Mouse (Mus musculus): ENCODE measurements around the gene Slc24a4. TPM values are rescaled to one million over a fixed set of nuclear protein-coding genes. Genes with fewer than 3 reads are reported as not detected.
A peak's percentile ranks its signal among the peaks of the same experiment; 100 is the strongest.

Slc24a4 gene
- total RNA-seq (2014; rRNA removed) (not detected in 2 replicates), polyA plus RNA-seq (2012; rRNA removed) (0.11 TPM in 1 of 2 replicates, not detected in the other)

- no peak for DNase-seq (ENCODE audit: extremely low read depth, low read depth, low spot score)
- TF ChIP-seq POLR2A (IDR thresholded peaks at IDR 0.05; ENCODE audit: extremely low read depth, insufficient read depth, low read length) (no peak), CTCF (IDR thresholded peaks at IDR 0.05; ENCODE audit: low read depth, low read length) (no peak)
Measured at GRCm38 (mm10) chr12:102128081-102128790, at the start of gene Slc24a4. Slc24a4 (plus strand) TSS chr12:102128733.

GRCm38 (mm10) chr12:102082648-102083425, 45.7 kb upstream of the Slc24a4 start:
- TF ChIP-seq CTCF (IDR thresholded peaks at IDR 0.05; ENCODE audit: low read depth, low read length) = no peak
- no peak for TF ChIP-seq POLR2A (IDR thresholded peaks at IDR 0.05; ENCODE audit: extremely low read depth, insufficient read depth, low read length)
- WGBS = 86% methylated on average over 13 of the region's 13 CpGs
- Histone ChIP-seq H3K27me3 (ENCODE audit: control insufficient read depth, insufficient read depth, low read length) (no peaks in the 10 kb centered on the region), H3K27ac (replicated peaks; ENCODE audit: insufficient read depth, low read depth, low read length) (no peak overlapping the region), H3K9ac (ENCODE audit: low read depth, low read length) (no peak overlapping the region), H3K79me2 (ENCODE audit: control insufficient read depth, insufficient read depth, low read length) (no peaks in the 10 kb centered on the region), H3K4me3 (ENCODE audit: insufficient read depth, low read depth, low read length) (no peak overlapping the region), H3K4me1 (ENCODE audit: control insufficient read depth, insufficient read depth, low read length) (no peaks in the 10 kb centered on the region), H3K36me3 (ENCODE audit: control insufficient read depth, insufficient read depth, low read length) (no peaks in the 10 kb centered on the region)
- DNase-seq (ENCODE audit: extremely low read depth, low read depth, low spot score) = no peak

More at GRCm38 (mm10) chr12:102128081-102128790, at the start of gene Slc24a4:
- WGBS = 1% methylated on average over 33 of the region's 34 CpGs
- Histone ChIP-seq H3K36me3 (ENCODE audit: control insufficient read depth, insufficient read depth, low read length) (no peaks in the 10 kb centered on the region), H3K4me3 (ENCODE audit: insufficient read depth, low read depth, low read length) (peak within 1 kb of the TSS; percentile 17; the same call in 1 of the 2 replicates), H3K9ac (ENCODE audit: low read depth, low read length) (no peak within 1 kb of the TSS), H3K27ac (replicated peaks; ENCODE audit: insufficient read depth, low read depth, low read length) (no peak within 1 kb of the TSS), H3K27me3 (ENCODE audit: control insufficient read depth, insufficient read depth, low read length) (peaks cover 18% of the 10 kb centered on the region), H3K4me1 (ENCODE audit: control insufficient read depth, insufficient read depth, low read length) (peaks cover 2% of the 10 kb centered on the region; the same call in 1 of the 2 replicates), H3K79me2 (ENCODE audit: control insufficient read depth, insufficient read depth, low read length) (no peaks in the 10 kb centered on the region)

- H3K9ac ChIP-seq (ENCODE audit: low read depth, low read length) = no peak overlapping the region
- H3K27ac ChIP-seq (replicated peaks; ENCODE audit: insufficient read depth, low read depth, low read length) = no peak overlapping the region
- no peaks in the 10 kb centered on the region for H3K36me3 ChIP-seq (ENCODE audit: control insufficient read depth, insufficient read depth, low read length)
- H3K27me3 ChIP-seq (ENCODE audit: control insufficient read depth, insufficient read depth, low read length) = no peaks in the 10 kb centered on the region
- H3K79me2 ChIP-seq (ENCODE audit: control insufficient read depth, insufficient read depth, low read length) = no peaks in the 10 kb centered on the region
- DNase-seq (ENCODE audit: extremely low read depth, low read depth, low spot score) = peak; percentile 74
- H3K4me3 ChIP-seq (ENCODE audit: insufficient read depth, low read depth, low read length) = no peak overlapping the region
- 29% methylated on average over 1 of the region's 1 CpGs for WGBS
- TF ChIP-seq POLR2A (IDR thresholded peaks at IDR 0.05; ENCODE audit: extremely low read depth, insufficient read depth, low read length) (no peak), CTCF (IDR thresholded peaks at IDR 0.05; ENCODE audit: low read depth, low read length) (no peak)
- H3K4me1 ChIP-seq (ENCODE audit: control insufficient read depth, insufficient read depth, low read length) = peaks cover 6% of the 10 kb centered on the region; the same call in 1 of the 2 replicates
Measured at GRCm38 (mm10) chr12:102090535-102090934, 38.0 kb upstream of the Slc24a4 start.

GRCm38 (mm10) chr12:102092342-102093094, 36.0 kb upstream of the Slc24a4 start:
- 87% methylated on average over 15 of the region's 15 CpGs for WGBS

GRCm38 (mm10) chr12:102105990-102106389, 22.5 kb upstream of the Slc24a4 start:
- Histone ChIP-seq H3K79me2 (ENCODE audit: control insufficient read depth, insufficient read depth, low read length) (no peaks in the 10 kb centered on the region), H3K4me1 (ENCODE audit: control insufficient read depth, insufficient read depth, low read length) (no peaks in the 10 kb centered on the region), H3K27ac (replicated peaks; ENCODE audit: insufficient read depth, low read depth, low read length) (no peak overlapping the region), H3K4me3 (ENCODE audit: insufficient read depth, low read depth, low read length) (no peak overlapping the region), H3K36me3 (ENCODE audit: control insufficient read depth, insufficient read depth, low read length) (no peaks in the 10 kb centered on the region), H3K27me3 (ENCODE audit: control insufficient read depth, insufficient read depth, low read length) (no peaks in the 10 kb centered on the region), H3K9ac (ENCODE audit: low read depth, low read length) (no peak overlapping the region)
- WGBS = 75% methylated on average over 1 of the region's 1 CpGs
- no peak for TF ChIP-seq POLR2A (IDR thresholded peaks at IDR 0.05; ENCODE audit: extremely low read depth, insufficient read depth, low read length)
- no peak for TF ChIP-seq CTCF (IDR thresholded peaks at IDR 0.05; ENCODE audit: low read depth, low read length)
- DNase-seq (ENCODE audit: extremely low read depth, low read depth, low spot score) = no peak

More at GRCm38 (mm10) chr12:102092342-102093094, 36.0 kb upstream of the Slc24a4 start:
- no peaks in the 10 kb centered on the region for H3K36me3 ChIP-seq (ENCODE audit: control insufficient read depth, insufficient read depth, low read length)
- no peaks in the 10 kb centered on the region for H3K27me3 ChIP-seq (ENCODE audit: control insufficient read depth, insufficient read depth, low read length)
- H3K27ac ChIP-seq (replicated peaks; ENCODE audit: insufficient read depth, low read depth, low read length) = no peak overlapping the region
- TF ChIP-seq POLR2A (IDR thresholded peaks at IDR 0.05; ENCODE audit: extremely low read depth, insufficient read depth, low read length) (no peak), CTCF (IDR thresholded peaks at IDR 0.05; ENCODE audit: low read depth, low read length) (no peak)
- H3K79me2 ChIP-seq (ENCODE audit: control insufficient read depth, insufficient read depth, low read length) = no peaks in the 10 kb centered on the region
- H3K4me1 ChIP-seq (ENCODE audit: control insufficient read depth, insufficient read depth, low read length) = peaks cover 6% of the 10 kb centered on the region; the same call in 1 of the 2 replicates
- no peak for DNase-seq (ENCODE audit: extremely low read depth, low read depth, low spot score)
- no peak overlapping the region for H3K9ac ChIP-seq (ENCODE audit: low read depth, low read length)
- no peak overlapping the region for H3K4me3 ChIP-seq (ENCODE audit: insufficient read depth, low read depth, low read length)
